Mouse (Mus musculus) erythroid progenitor cell, adult 5-6 weeks (primary cell): Measurements from ENCODE around the gene Cdc42bpa. TPM values are rescaled to one million over a fixed set of nuclear protein-coding genes. Genes with fewer than 3 reads are reported as not detected.

ENCODE experiments used
- ATAC-seq: replicated peaks from 2 replicates; pipeline ENCODE4 v1.8.0; 2016; ENCODE audit warnings: moderate number of reproducible peaks, mild to moderate bottlenecking, moderate TSS enrichment, inconsistent platforms; ENCODE audit not compliant: poor library complexity, low FRiP score, severe bottlenecking
- total RNA-seq, 2 experiments: library from RNA; stranded (forward) in 1 of 2; stranded (reverse) in 1 of 2; fragments of 150-400 nt in 1 of 2; fragments of 186-747, 209-891 nt in 1 of 2; gene quantifications; 2 replicates each; pipeline versions ENCODE4 v1.2.3 to v1.2.4; 2015 to 2017; ENCODE audit warnings: low replicate concordance in 2 of 2

The Cdc42bpa gene
- total RNA-seq, 2 experiments from 2014 or later = 73.4 to 84.3 TPM

DNA sequence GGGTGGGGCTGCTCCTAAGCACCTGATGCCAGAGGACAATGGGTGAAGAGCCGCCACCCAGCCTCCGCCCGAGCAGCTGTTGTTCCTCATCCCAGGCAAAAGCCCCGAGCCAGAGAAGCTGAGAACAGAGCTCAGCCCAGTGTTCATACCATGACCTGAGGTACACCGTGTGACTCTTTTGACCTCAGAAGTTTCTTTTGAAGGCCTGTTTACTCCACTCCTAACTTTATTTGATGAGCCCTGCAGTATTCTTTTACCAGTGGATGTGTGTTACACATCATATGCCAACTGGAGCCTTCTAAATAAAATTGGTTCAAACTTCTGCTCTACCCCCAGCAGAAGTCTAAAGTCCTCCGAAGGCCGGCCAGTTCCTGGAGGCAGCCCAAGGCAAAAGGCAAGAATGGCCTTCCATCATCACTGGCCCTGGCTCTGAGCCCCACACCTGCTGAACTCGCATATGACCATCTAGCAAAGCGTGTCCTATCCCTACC lies 250.6 kb downstream of the Cdc42bpa start:
- no peak for ATAC-seq

DNA sequence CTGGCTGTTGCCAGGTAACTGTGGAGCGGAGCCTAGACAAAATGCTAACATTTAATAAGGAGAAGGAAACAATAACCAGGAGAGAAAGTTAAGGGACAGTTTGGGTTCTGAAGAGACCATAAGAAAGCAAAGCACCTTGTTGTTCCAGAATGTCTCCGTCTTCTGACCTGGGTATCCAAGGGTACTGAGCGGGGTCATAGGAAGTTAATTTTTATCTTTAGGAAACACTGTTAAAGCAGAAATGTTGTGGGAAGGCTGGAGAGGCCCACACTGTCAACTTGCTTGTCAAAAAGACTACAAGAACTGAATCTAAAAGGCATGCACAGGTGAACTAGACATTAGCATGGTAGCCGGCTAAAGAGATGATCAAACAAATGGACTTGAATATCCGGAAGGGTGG lies 252.6 kb downstream of the Cdc42bpa start:
- ATAC-seq = no peak

DNA sequence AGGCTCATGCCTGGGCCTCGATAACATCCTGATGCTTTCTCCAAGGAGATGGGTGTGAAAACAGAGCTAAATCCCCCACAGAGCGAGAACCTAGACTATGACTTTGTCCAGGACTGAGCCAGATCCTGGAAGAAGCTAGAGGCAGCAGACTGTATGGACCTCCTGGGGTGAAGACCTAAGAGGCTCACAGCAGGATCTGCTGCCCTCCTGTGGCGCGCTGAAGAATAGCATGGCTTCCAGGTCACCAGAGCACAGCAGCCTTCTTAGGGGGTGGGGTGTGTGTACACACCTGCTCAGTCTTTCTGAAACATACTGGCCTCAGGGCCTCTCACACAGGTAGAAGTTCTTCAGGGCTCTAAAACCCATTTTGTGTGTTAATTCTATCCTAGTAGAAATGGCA lies 254.8 kb downstream of the Cdc42bpa start:
- ATAC-seq = peak; percentile 92

Other genes with a start within 250 kb of the Cdc42bpa start
- gene Kif28, start 215.2 kb upstream of the Cdc42bpa start, total RNA-seq (2015; ENCODE audit: low replicate concordance) = not detected in 2 replicates
- gene Kif28, start 215.2 kb upstream of the Cdc42bpa start, total RNA-seq (2017; ENCODE audit: low replicate concordance) = not detected in 2 replicates
- not detected in 2 replicates for gene Gm10518, start 157.1 kb upstream of the Cdc42bpa start, total RNA-seq (2015; ENCODE audit: low replicate concordance)
- not detected in 2 replicates for gene Gm10518, start 157.1 kb upstream of the Cdc42bpa start, total RNA-seq (2017; ENCODE audit: low replicate concordance)
- 127 and 160 TPM in 2 replicates for gene Ahctf1, start 156.8 kb upstream of the Cdc42bpa start, total RNA-seq (2015; ENCODE audit: low replicate concordance)
- 152 and 167 TPM in 2 replicates for gene Ahctf1, start 156.8 kb upstream of the Cdc42bpa start, total RNA-seq (2017; ENCODE audit: low replicate concordance)
- 1.7 TPM in 1 of 2 replicates, not detected in the other for gene Coq8a, start 239.1 kb downstream of the Cdc42bpa start, total RNA-seq (2015; ENCODE audit: low replicate concordance)
- gene Coq8a, start 239.1 kb downstream of the Cdc42bpa start, total RNA-seq (2017; ENCODE audit: low replicate concordance) = 0.90 TPM in 1 of 2 replicates, not detected in the other